Mouse (Mus musculus): ENCODE results near the gene Cfap45. TPM values are rescaled to one million over a fixed set of nuclear protein-coding genes. Genes with fewer than 3 reads are reported as not detected.

Cfap45 gene
- total RNA-seq, 2 experiments from 2014 or later = 0.14 to 0.92 TPM

- no peak for DNase-seq
- intact Hi-C loops (cut with DNase I) = no loop called here
These were observed 28.7 kb downstream of the Cfap45 start for GRCm38 (mm10) chr1:172549314-172549713.

- DNase-seq = no peak
- intact Hi-C loops (cut with DNase I) = loop anchor here (2.0 kb wide), 1 partner anchor 21 kb away; no protein-coding TSS in a partner anchor
These were observed 29.1 kb downstream of the Cfap45 start for GRCm38 (mm10) chr1:172549717-172550116.

- intact Hi-C loops (cut with DNase I) = loop anchor here (2.0 kb wide), 1 partner anchor 22 kb away; no protein-coding TSS in a partner anchor
- DNase-seq = peak; percentile 59 to 63
These were observed 29.9 kb downstream of the Cfap45 start for GRCm38 (mm10) chr1:172550551-172550951.

- DNase-seq = no peak
- intact Hi-C loops (cut with DNase I) = loop anchor here (2.0 kb wide), 1 partner anchor 22 kb away; no protein-coding TSS in a partner anchor
These were observed 30.4 kb downstream of the Cfap45 start for GRCm38 (mm10) chr1:172551009-172551408.

GRCm38 (mm10) chr1:172552623-172553022 lies 32.0 kb downstream of the Cfap45 start:
- intact Hi-C loops (cut with DNase I) = no loop called here
- DNase-seq = peak in 1 of 2 experiments; percentile 21

- intact Hi-C loops (cut with DNase I) = no loop called here
- no peak for DNase-seq
These were observed 35.0 kb downstream of the Cfap45 start, which contains the start of gene Vsig8 for GRCm38 (mm10) chr1:172555638-172556037. Vsig8 (plus strand) TSS chr1:172555938.

GRCm38 (mm10) chr1:172562641-172563464 lies 42.3 kb downstream of the Cfap45 start:
- intact Hi-C loops (cut with DNase I) = loop anchor here (1.0 to 2.0 kb wide), 2 partner anchors 35 to 70 kb away; partner anchors contain the start of gene Dusp23
- DNase-seq = peak; percentile 73 to 86

GRCm38 (mm10) chr1:172563465-172563828 lies 42.8 kb downstream of the Cfap45 start:
- no peak for DNase-seq
- intact Hi-C loops (cut with DNase I) = loop anchor here (1.0 to 2.0 kb wide), 2 partner anchors 35 to 69 kb away; partner anchors contain the start of gene Dusp23

GRCm38 (mm10) chr1:172566131-172566530 lies 45.5 kb downstream of the Cfap45 start:
- no peak for DNase-seq
- intact Hi-C loops (cut with DNase I) = loop anchor here (5.0 kb wide), 1 partner anchor 46 kb away; no protein-coding TSS in a partner anchor

GRCm38 (mm10) chr1:172567758-172568157 lies 47.2 kb downstream of the Cfap45 start:
- DNase-seq = no peak
- intact Hi-C loops (cut with DNase I) = loop anchor here (5.0 kb wide), 1 partner anchor 45 kb away; no protein-coding TSS in a partner anchor

GRCm38 (mm10) chr1:172580116-172580515 lies 59.5 kb downstream of the Cfap45 start:
- intact Hi-C loops (cut with DNase I) = no loop called here
- DNase-seq = no peak

GRCm38 (mm10) chr1:172582436-172582835 lies 61.8 kb downstream of the Cfap45 start:
- DNase-seq = no peak
- intact Hi-C loops (cut with DNase I) = no loop called here

GRCm38 (mm10) chr1:172584271-172584670 lies 63.7 kb downstream of the Cfap45 start:
- intact Hi-C loops (cut with DNase I) = no loop called here
- no peak for DNase-seq

- intact Hi-C loops (cut with DNase I) = no loop called here
- DNase-seq = no peak
These were observed 64.4 kb downstream of the Cfap45 start for GRCm38 (mm10) chr1:172585026-172585425.

- no peak for DNase-seq
- intact Hi-C loops (cut with DNase I) = no loop called here
These were observed 65.3 kb downstream of the Cfap45 start for GRCm38 (mm10) chr1:172585612-172586567.

- DNase-seq = peak; percentile 54 to 63
- intact Hi-C loops (cut with DNase I) = no loop called here
These were observed 69.8 kb downstream of the Cfap45 start, which contains the start of gene Slamf8 for GRCm38 (mm10) chr1:172590385-172590784. Slamf8 (minus strand) TSS chr1:172590568.

- intact Hi-C loops (cut with DNase I) = no loop called here
- no peak for DNase-seq
These were observed 72.7 kb downstream of the Cfap45 start for GRCm38 (mm10) chr1:172593321-172593720.

GRCm38 (mm10) chr1:172593956-172594355 lies 73.4 kb downstream of the Cfap45 start:
- DNase-seq = no peak
- intact Hi-C loops (cut with DNase I) = loop anchor here (2.0 kb wide), 1 partner anchor 65 kb away; no protein-coding TSS in a partner anchor

GRCm38 (mm10) chr1:172594495-172594894 lies 73.9 kb downstream of the Cfap45 start:
- intact Hi-C loops (cut with DNase I) = loop anchor here (2.0 kb wide), 1 partner anchor 66 kb away; no protein-coding TSS in a partner anchor

More at GRCm38 (mm10) chr1:172594495-172594894, 73.9 kb downstream of the Cfap45 start:
- peak in 1 of 2 experiments; percentile 36 for DNase-seq

Data from heart, postnatal 36 days (tissue).